Comparison of ENCODE assay signal across 24 mouse cellular contexts in genomic region chr13:9106246-9106645, GRCm38 (mm10). TPM values are rescaled to one million over a fixed set of nuclear protein-coding genes. Genes with fewer than 3 reads are reported as not detected.
DNase-seq lines count a peak whose midpoint lies in the region; ATAC-seq and TF ChIP-seq lines count a peak whose summit lies in the region.
"Had no signal": no experiment of that assay in that cellular context is flagged by ENCODE, and none has a peak within 500 bp of the region (broad histone marks: within the 10 kb centered on the region; RNA-seq: fewer than 3 reads in every experiment).

No protein-coding gene starts in this region.

- no peak for DNase-seq in liver, adult 2 months (ENCODE audit: extremely low read depth, low read depth, low spot score)
- no peak for DNase-seq in liver, embryonic 11.5 days (ENCODE audit: low spot score)
- DNase-seq in cerebellum, adult 9-10 months, result peak; percentile 42
- DNase-seq in liver, embryonic 13.5 days, result no peak
- no peak for DNase-seq in Muller cell, postnatal 12 days (ENCODE audit: inconsistent ontology term)
- no peak for DNase-seq in kidney, postnatal 10 days
- no peak for DNase-seq in frontal cortex, postnatal 25 days (ENCODE audit: low spot score in 2 of 2)
- DNase-seq: adrenal gland, adult 2 months; B cell, adult 2 months; forebrain, postnatal 0 days; heart, postnatal 36 days; kidney, adult 2 months; lung, postnatal 36 days; spleen, adult 18-20 months had no signal

- peaks cover 24% of the 10 kb centered on the region; the same call in 1 of the 2 replicates for H3K79me2 ChIP-seq in liver, adult 2 months (ENCODE audit: control insufficient read depth, insufficient read depth, low read length)

- no peak overlapping the region for H3K4me2 ChIP-seq in liver, embryonic 11.5 days
- peak overlapping the region; percentile 54; the same call in 1 of the 2 replicates for H3K4me2 ChIP-seq in liver, embryonic 13.5 days
- H3K4me2 ChIP-seq: heart, embryonic 15.5 days; hindbrain, embryonic 14.5 days; limb, embryonic 12.5 days; lung, embryonic 15.5 days; midbrain, embryonic 13.5 days had no signal

- H3K36me3 ChIP-seq in liver, adult 2 months (ENCODE audit: control insufficient read depth, insufficient read depth, low read length), result 0 out of 2 replicates have a peak, but pooled peaks cover 3% of the 10 kb centered on the region
- H3K36me3 ChIP-seq in liver, embryonic 11.5 days (ENCODE audit: control insufficient read depth, insufficient read depth, low read length), result no peaks in the 10 kb centered on the region
- H3K36me3 ChIP-seq in liver, embryonic 13.5 days, result peaks cover 16% of the 10 kb centered on the region
- H3K36me3 ChIP-seq: heart, embryonic 15.5 days; lung, embryonic 15.5 days; midbrain, embryonic 13.5 days had no signal

- no peak overlapping the region for H3K9ac ChIP-seq in liver, adult 2 months (ENCODE audit: low read depth, low read length)
- H3K9ac ChIP-seq in liver, embryonic 11.5 days (ENCODE audit: low read depth, low read length), result no peak overlapping the region
- no peak overlapping the region; the same call in 1 of the 2 replicates for H3K9ac ChIP-seq in liver, embryonic 13.5 days
- H3K9ac ChIP-seq: forebrain, postnatal 0 days; heart, embryonic 15.5 days; hindbrain, embryonic 14.5 days; limb, embryonic 12.5 days; lung, embryonic 15.5 days; midbrain, embryonic 13.5 days had no signal

- H3K27ac ChIP-seq in liver, adult 2 months (replicated peaks; ENCODE audit: insufficient read depth, low read depth, low read length), result peak overlapping the region; percentile 70
- no peak overlapping the region for H3K27ac ChIP-seq in liver, embryonic 11.5 days (ENCODE audit: low read depth, low read length)
- H3K27ac ChIP-seq in liver, embryonic 13.5 days, result peak overlapping the region; percentile 23; the same call in 1 of the 2 replicates
- H3K27ac ChIP-seq: forebrain, embryonic 10.5 days; heart, embryonic 15.5 days; hindbrain, embryonic 14.5 days; kidney, postnatal 0 days; limb, embryonic 12.5 days; lung, embryonic 15.5 days; midbrain, embryonic 13.5 days had no signal

- no peaks in the 10 kb centered on the region for H3K9me3 ChIP-seq in liver, embryonic 11.5 days (ENCODE audit: control insufficient read depth, low read length)
- no peaks in the 10 kb centered on the region for H3K9me3 ChIP-seq in liver, embryonic 13.5 days (replicated peaks)
- H3K9me3 ChIP-seq: forebrain, embryonic 10.5 days; G1E; heart, embryonic 15.5 days; limb, embryonic 12.5 days; lung, embryonic 15.5 days; megakaryocyte, embryonic 14.5 days; midbrain, embryonic 13.5 days had no signal

- WGBS in liver, adult 2 months, result 54% methylated on average over 5 of the region's 5 CpGs
- 79% methylated on average over 5 of the region's 5 CpGs for WGBS in liver, embryonic 11.5 days
- WGBS in liver, embryonic 13.5 days (ENCODE audit: insufficient replicate concordance), result 70% methylated on average over 5 of the region's 5 CpGs

- H3K4me3 ChIP-seq in liver, adult 2 months (ENCODE audit: insufficient read depth, low read depth, low read length), result no peak overlapping the region
- no peak overlapping the region for H3K4me3 ChIP-seq in liver, embryonic 11.5 days (ENCODE audit: low read depth, low read length)
- no peak overlapping the region for H3K4me3 ChIP-seq in liver, embryonic 13.5 days (replicated peaks)
- H3K4me3 ChIP-seq: forebrain, embryonic 10.5 days; heart, embryonic 15.5 days; limb, embryonic 12.5 days; lung, embryonic 15.5 days; midbrain, embryonic 13.5 days had no signal

- no peak for TF ChIP-seq POLR2A in liver, adult 2 months (IDR thresholded peaks at IDR 0.05; ENCODE audit: extremely low read depth, insufficient read depth, low read length)

- no peaks in the 10 kb centered on the region for H3K27me3 ChIP-seq in liver, adult 2 months (ENCODE audit: control insufficient read depth, insufficient read depth, low read length)
- H3K27me3 ChIP-seq in liver, embryonic 11.5 days (replicated peaks; ENCODE audit: control insufficient read depth, insufficient read depth, low read length), result no peaks in the 10 kb centered on the region
- H3K27me3 ChIP-seq in liver, embryonic 13.5 days, result no peaks in the 10 kb centered on the region
- H3K27me3 ChIP-seq: CH12.LX; heart, embryonic 15.5 days; limb, embryonic 12.5 days; lung, embryonic 15.5 days; megakaryocyte, embryonic 14.5 days; midbrain, embryonic 13.5 days had no signal

- H3K4me1 ChIP-seq in liver, adult 2 months (ENCODE audit: control insufficient read depth, insufficient read depth, low read length), result peaks cover 31% of the 10 kb centered on the region
- H3K4me1 ChIP-seq in liver, embryonic 11.5 days (replicated peaks; ENCODE audit: control insufficient read depth, insufficient read depth, low read length), result peaks cover 20% of the 10 kb centered on the region
- H3K4me1 ChIP-seq in liver, embryonic 13.5 days (replicated peaks), result peaks cover 61% of the 10 kb centered on the region
- H3K4me1 ChIP-seq: midbrain, embryonic 13.5 days had no signal

- TF ChIP-seq CTCF in liver, adult 2 months (IDR thresholded peaks at IDR 0.05; ENCODE audit: low read depth, low read length), result no peak

- no peak for ATAC-seq in liver, embryonic 11.5 days (replicated peaks; ENCODE audit: low FRiP score)
- ATAC-seq in liver, embryonic 13.5 days (ENCODE audit: low read depth), result no peak
- ATAC-seq: forebrain, postnatal 0 days; midbrain, embryonic 13.5 days had no signal

RNA-seq across cellular contexts. Expression of gene Larp4b, which starts 12.6 kb away (rescaled TPM):
- total RNA-seq in liver, adult 2 months (2014; rRNA removed), result 34.2 TPM in 2 replicates
- polyA plus RNA-seq in liver, adult 2 months (2012; rRNA removed), result 18.1 and 20.4 TPM in 2 replicates
- 47.9 and 51.3 TPM in 2 replicates for polyA plus RNA-seq in liver, embryonic 11.5 days (2014; fragmentation: Nextera tagmentation; extraction: Ambion mirVana)
- polyA plus RNA-seq in liver, embryonic 13.5 days (2015; fragmentation: Nextera tagmentation; extraction: Ambion mirVana), result 23.7 and 27.6 TPM in 2 replicates
